Mouse (Mus musculus) lung, adult 18-20 months (tissue): ENCODE results near the gene Arpc1b.
"Not testable (repeated sequence)": the region's sequence is repeated elsewhere in the genome, so short reads cannot be mapped to it uniquely, and the experiment has no call there.

Experiments used
- DNase-seq, 2 experiments: peaks; one replicate each; pipeline ENCODE4 v3.0.0; 2022; ENCODE audit warnings: mixed read lengths in 2 of 2

Gene Arpc1b

GRCm38 (mm10) chr5:145114071-145114605 lies at the start of gene Arpc1b:
Gene Arpc1b (plus strand): TSS chr5:145114215.
- peak; percentile 78 to 79 for DNase-seq

- no peak for DNase-seq
Observed at GRCm38 (mm10) chr5:145064765-145065340, 49.2 kb upstream of the Arpc1b start.

- DNase-seq: no peak
Observed at GRCm38 (mm10) chr5:145068863-145069262, 45.2 kb upstream of the Arpc1b start.

GRCm38 (mm10) chr5:145069707-145070106 lies 44.3 kb upstream of the Arpc1b start:
- DNase-seq: peak; percentile 61 to 68

GRCm38 (mm10) chr5:145071342-145071741 lies 42.7 kb upstream of the Arpc1b start:
- DNase-seq: no peak

GRCm38 (mm10) chr5:145075081-145075480 lies 38.9 kb upstream of the Arpc1b start:
- DNase-seq: no peak

- peak; percentile 66 to 76 for DNase-seq
Observed at GRCm38 (mm10) chr5:145081866-145082613, 32.0 kb upstream of the Arpc1b start.

GRCm38 (mm10) chr5:145083201-145083600 lies 30.8 kb upstream of the Arpc1b start:
- not testable (repeated sequence) for DNase-seq

GRCm38 (mm10) chr5:145083632-145084451 lies 30.2 kb upstream of the Arpc1b start, which contains the start of the genes Arpc1a and Kpna7:
Gene Arpc1a (plus strand): TSS chr5:145083830.
Gene Kpna7 (minus strand): TSS chr5:145084030.
- peak; percentile 92 to 95 for DNase-seq

GRCm38 (mm10) chr5:145084822-145085221 lies 29.2 kb upstream of the Arpc1b start:
- no peak for DNase-seq

- DNase-seq: no peak
Observed at GRCm38 (mm10) chr5:145088186-145088585, 25.8 kb upstream of the Arpc1b start.

- DNase-seq: no peak
Observed at GRCm38 (mm10) chr5:145089878-145090277, 24.1 kb upstream of the Arpc1b start.

- DNase-seq: no peak
Observed at GRCm38 (mm10) chr5:145096195-145096594, 17.8 kb upstream of the Arpc1b start.

- no peak for DNase-seq
Observed at GRCm38 (mm10) chr5:145098340-145098821, 15.6 kb upstream of the Arpc1b start.

- DNase-seq: no peak
Observed at GRCm38 (mm10) chr5:145100960-145101359, 13.1 kb upstream of the Arpc1b start.

GRCm38 (mm10) chr5:145101451-145101850 lies 12.6 kb upstream of the Arpc1b start:
- not testable (repeated sequence) for DNase-seq

- no peak for DNase-seq
Observed at GRCm38 (mm10) chr5:145102706-145103105, 11.3 kb upstream of the Arpc1b start.

GRCm38 (mm10) chr5:145104328-145104727 lies 9.7 kb upstream of the Arpc1b start:
- no peak for DNase-seq

GRCm38 (mm10) chr5:145105694-145106275 lies 8.2 kb upstream of the Arpc1b start:
- DNase-seq: no peak

- DNase-seq: no peak
Observed at GRCm38 (mm10) chr5:145110401-145110800, 3.6 kb upstream of the Arpc1b start.

GRCm38 (mm10) chr5:145112566-145112965 lies 1.4 kb upstream of the Arpc1b start:
- no peak for DNase-seq

- DNase-seq: no peak
Observed at GRCm38 (mm10) chr5:145113416-145113815, 599 bp upstream of the Arpc1b start.
